Mouse (Mus musculus): ENCODE measurements around the gene Idh3g.

- TF ChIP-seq CTCF (IDR thresholded peaks at IDR 0.05; ENCODE audit: low read depth), result no peak
- no peak for TF ChIP-seq EP300 (IDR thresholded peaks at IDR 0.05; ENCODE audit: low read depth)
Observed at GRCm38 (mm10) chrX:73739151-73739550, 47.5 kb downstream of the Idh3g start.
